Mouse (Mus musculus) liver, embryonic 18 days (tissue): Measurements from ENCODE around the gene Txndc2. TPM values are rescaled to one million over a fixed set of nuclear protein-coding genes. Genes with fewer than 3 reads are reported as not detected.

Source experiments
- polyA plus RNA-seq: library from polyadenylated mRNA; depleted of rRNA; stranded (reverse); fragments of >200 nt; gene quantifications from 2 replicates; pipeline ENCODE4 v1.2.3, GENCODE M21; 2012; rRNA removed

Gene Txndc2
- not detected in 2 replicates for polyA plus RNA-seq

GRCm38 (mm10) chr17:65641734-65642218 is at the start of gene Txndc2:
TSS of gene Txndc2 (minus strand) at chr17:65642168.

DNA sequence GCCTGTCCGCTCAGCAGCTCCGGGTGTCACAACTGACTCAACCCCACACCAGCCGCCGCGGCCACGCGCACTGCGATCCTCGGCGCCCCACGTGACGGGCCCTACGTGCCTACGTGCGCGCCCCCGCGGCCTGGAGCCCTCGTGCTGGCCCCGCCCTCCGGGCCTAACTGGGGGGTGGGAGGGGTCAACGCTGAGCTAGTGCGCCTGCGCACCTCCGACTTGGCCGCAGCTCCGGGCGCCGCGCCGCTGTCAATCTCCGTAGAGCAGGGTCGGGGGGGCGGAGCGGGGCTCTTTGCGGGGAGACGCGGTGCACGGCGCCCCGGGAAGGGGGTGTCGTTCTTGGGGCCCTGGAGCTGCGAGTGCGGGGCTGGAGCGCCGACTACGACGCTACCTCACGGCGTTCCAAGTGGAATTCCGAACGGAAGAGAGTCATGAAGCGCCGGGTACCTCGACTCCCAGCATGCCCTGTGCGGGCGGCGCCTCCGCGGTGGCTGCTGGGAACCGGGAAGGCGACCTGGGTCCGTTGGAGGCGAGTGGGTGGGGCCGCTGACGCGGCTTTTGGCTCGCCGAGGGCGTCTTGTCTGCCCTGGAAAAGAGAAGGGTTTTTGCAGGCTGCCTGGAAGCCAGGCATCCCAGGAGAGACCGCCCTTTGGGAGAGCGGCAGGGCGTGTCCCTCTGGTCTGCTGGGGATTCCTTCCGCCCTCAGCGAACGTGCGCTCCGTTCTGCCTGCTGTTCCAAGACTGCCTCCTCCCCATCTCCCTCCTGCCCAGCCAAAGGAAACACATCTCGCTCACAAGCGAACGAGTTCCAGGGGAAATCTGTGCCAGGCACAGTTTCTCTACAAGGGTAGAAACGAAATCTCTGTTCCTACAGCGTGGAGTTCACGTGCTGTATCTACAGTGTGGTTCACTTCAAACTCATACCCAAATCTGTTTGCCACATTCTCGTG is 28.2 kb downstream of the Txndc2 start, which contains the start of gene Vapa:
Gene Vapa, minus strand, starts transcription at position 93 of the 950 bp plus-strand sequence.

Other genes starting within 250 kb of the Txndc2 start
- gene Tmem232, start 101.4 kb downstream of the Txndc2 start, polyA plus RNA-seq = not detected in 2 replicates
- gene Vapa, start 28.6 kb downstream of the Txndc2 start, polyA plus RNA-seq = 24.5 and 26.0 TPM in 2 replicates
- 5.8 TPM in 2 replicates for gene Rab31, start 130.6 kb upstream of the Txndc2 start, polyA plus RNA-seq
- gene Ppp4r1, start 140.4 kb upstream of the Txndc2 start, polyA plus RNA-seq = 12.9 and 14.9 TPM in 2 replicates
- 11.1 and 13.8 TPM in 2 replicates for gene Ralbp1, start 243.6 kb upstream of the Txndc2 start, polyA plus RNA-seq